Mouse (Mus musculus) lung, postnatal 36 days (tissue): Measurements from ENCODE around the gene Zfp830.

Experiments used
- DNase-seq: peaks from one replicate; pipeline ENCODE4 v3.0.0; 2022; ENCODE audit warnings: mixed read lengths

Zfp830 gene

DNA sequence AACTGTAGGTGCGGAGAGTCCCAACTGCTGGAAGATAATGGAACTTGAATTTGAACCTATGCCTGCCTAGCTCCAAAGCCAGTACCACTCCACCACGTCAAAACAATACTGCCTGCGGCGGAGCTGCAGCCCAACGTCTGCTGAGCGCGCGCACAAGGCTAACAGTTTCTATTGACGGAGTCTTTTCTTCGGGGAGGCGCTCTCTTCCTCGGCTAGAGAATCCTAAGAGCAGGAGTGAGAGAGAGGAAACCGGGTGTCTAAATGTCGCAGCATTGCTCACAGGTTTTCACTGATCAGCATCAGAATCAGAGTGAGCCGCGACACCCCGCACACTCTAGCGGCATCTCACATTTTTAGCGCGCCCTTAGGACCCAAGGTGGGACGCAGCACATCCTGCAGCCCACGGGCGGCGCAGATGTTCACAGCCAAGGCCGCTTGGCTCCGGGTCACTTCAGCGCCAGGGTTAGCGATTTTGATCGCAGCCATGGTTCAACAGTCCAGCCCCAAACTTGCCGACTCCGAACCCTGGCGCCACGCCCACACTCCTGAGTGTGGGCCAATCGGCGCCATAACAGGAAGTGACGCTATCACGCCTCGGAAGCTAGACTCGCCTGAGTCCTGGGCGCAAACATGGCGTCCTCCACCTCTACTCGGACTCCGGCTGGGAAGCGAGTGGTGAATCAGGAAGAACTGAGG is at the start of gene Zfp830, which contains the start of gene Cct6b:
Gene Zfp830 (plus strand): TSS at position 604 of the 696 bp plus-strand sequence.
Gene Cct6b (minus strand): TSS at position 580 of the 696 bp plus-strand sequence.
- peak; percentile 96 for DNase-seq

DNA sequence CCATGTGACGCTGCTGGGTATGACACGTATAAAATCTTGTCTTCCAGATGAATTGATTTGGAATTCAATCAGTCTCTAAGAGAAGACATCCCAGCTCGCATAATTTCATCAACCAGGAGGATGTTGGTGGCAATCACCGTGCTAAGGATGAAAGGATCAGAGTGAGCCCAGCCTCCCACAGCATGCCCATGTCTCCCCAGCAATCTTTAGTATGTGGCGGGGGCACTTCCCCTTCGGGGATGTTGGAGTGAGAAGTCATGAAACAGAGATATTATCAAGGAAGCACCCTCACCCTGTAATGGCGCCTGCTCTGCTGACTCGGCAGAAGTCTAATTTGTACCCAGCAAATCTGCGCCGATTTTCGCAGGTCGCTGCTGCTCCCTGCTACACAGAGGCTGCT is 44.9 kb upstream of the Zfp830 start:
- DNase-seq, result no peak

DNA sequence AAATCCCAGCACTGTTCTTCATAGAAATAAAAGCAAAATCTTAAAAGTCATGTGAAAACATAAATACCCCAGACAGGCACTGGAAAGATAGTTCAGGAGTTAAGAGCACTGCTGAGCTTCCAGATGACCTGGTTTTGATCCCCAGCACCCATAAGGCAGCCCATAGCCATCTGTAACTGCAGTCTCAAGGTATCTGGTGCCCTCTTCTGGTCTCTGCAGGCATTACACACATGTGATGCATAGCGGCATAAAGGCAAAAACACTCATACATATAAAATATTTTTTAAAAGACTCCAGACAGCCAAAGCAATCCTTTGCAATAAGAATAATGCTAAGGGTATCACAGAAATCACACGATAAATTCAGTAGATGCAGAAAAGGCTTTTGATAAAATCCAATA is 37.3 kb upstream of the Zfp830 start:
- no peak for DNase-seq

DNA sequence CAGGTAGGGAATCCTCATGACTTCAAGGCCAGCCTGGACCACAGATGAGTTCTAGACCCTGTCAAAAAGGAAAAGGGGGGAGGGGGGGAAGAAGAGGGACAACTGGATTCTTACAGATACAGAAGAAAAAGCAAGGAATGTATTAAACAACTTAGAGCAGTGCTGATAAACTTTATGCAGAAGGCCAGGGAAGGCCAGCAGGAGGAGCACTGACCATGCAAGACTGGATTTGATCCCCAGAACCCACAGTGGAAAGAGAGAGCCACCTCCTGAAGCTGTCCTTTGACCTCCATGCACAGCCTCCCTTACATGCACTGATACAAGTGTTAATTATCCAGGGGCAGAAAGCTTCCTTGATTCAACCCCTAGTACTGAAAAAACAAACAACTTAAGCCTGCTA is 29.9 kb upstream of the Zfp830 start:
- DNase-seq, result peak; percentile 1

DNA sequence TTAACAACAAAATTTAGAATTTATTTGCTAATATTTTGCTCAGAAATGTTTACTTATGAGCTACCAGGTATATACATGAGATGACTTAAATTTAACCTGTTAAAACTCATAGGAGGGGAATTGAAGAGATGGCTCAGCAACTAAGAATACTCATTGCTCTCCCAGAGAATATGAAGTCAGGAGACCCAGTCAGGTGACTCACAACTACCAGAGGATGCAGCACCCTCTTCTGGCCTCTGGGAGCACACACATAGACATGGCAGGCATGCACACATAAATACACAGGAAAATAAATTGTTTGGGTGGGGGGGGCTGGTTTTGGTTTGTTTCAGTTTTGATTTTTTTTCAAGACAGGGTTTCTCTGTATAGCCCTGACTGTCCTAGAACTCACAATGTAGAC is 25.1 kb upstream of the Zfp830 start:
- DNase-seq, result no peak

DNA sequence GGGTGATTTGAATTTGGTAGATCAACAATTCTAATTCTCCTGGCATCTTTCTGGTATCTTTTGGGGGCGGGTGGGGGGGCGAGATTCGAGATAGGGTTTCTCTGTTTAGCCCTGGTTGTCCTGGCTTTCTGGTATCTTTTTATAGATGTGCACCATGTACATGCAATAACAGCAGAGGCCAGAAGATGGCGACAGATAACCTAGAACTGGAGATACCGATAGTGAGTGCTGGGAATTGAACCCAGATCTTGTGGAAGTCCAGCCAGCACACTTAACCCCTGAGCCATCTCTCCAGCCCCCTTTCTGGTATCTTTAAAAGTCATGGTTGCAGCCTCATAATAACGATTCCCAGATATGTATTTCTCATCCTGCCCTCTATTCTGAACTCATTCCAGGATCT is 18.0 kb upstream of the Zfp830 start:
- DNase-seq, result peak; percentile 83

DNA sequence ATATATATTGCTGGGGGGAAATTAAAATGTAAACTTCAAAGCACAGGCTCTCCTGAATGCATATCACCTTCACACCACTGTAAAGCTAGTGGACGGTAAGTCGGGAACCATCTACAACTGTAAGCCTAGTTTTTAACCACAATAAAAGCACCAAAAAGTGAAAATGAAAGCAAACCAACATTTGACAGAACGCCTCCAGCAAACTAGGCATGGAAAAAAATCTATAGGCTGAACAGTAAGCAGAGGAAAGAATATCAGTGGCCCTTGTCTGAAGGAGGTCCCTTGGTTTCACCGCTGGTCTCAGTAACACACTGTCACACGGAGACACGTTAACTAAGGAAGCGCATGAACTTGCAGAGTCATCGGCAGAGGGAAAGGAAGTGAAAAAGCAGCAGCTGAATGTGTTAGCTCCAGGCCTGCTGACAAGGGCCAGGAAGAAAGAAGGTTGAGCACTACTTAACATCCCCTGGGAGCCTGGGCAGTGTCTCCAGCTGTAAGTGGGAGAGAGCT is 17.2 kb upstream of the Zfp830 start:
- DNase-seq, result peak; percentile 22

DNA sequence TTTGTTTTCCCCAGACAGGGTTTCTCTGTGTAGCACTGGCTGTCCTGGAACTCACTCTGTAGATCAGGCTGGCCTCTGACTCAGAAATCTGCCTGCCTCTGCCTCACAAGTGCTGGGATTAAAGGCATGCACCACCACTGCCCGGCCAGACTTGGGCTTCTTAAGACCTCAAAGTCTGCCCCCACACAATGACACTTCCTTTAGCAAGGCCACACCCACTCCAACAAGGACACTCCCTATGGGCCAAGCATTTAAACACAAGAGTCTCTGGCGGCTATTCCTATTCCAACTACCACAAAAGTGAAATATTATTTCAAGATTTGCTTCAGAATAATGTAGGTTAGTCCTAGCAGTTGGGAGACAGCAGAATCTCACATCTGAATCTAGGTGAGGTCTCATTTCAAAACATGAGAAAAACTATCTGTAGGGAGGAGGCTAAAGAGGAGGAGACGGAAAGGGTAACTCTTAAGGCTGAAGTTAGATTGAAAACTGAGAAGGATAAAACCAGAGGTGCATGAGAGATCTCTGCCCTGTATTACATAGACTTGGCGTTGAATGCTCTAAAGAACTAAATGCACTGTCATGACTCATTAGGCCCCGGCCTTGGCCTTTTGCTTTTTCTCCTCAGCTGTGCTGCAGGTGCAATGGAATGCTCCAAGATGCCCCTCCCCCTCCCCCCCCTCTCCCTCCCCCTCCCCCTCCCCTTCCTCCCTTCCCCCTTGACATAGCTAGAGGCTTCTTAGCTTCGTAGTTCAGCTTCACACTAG is 11.6 kb upstream of the Zfp830 start:
- DNase-seq, result no peak

DNA sequence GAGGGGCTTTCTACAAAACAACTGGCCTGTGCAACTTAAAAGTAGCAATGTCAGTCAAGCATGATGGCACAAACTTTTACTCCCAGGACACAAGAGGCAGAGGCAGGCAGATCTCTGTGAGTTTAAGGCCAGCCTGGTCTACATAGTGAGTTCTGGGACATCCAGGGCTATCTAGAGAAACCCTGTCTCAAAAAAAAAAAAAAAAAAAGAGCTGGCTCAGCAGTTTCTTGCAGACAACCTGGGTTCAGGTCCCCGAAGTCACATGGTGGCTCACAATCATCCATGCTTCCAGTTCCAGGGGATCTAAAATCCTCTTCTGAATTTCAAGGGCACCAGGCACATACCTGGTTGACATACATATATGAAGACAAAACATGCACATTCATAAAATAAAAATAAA is 8.2 kb upstream of the Zfp830 start:
- DNase-seq, result no peak

DNA sequence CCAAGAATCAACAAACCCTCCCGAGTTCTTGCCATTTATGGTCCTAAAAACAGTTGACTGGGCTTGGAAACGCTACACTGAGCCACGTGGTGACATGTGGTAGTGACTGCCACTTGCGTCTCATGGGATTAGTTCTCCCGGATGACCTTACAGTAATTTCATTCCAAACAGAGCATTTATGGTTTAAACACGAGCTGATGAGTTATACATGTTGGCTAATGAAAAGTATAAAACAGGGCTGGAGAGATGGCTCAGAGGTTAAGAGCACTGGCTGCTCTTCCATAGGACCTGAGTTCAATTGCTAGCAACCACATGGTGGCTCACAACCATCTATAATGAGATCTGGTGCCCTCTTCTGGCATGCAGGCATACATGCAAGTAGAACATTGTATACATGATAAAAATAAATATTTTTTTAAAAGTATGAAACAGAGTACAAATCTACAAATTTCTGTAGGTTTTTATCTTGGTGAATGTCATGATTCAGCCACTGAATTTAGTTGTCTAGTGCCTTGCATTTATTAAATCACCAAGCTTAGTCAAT is 1.8 kb upstream of the Zfp830 start:
- DNase-seq, result no peak

DNA sequence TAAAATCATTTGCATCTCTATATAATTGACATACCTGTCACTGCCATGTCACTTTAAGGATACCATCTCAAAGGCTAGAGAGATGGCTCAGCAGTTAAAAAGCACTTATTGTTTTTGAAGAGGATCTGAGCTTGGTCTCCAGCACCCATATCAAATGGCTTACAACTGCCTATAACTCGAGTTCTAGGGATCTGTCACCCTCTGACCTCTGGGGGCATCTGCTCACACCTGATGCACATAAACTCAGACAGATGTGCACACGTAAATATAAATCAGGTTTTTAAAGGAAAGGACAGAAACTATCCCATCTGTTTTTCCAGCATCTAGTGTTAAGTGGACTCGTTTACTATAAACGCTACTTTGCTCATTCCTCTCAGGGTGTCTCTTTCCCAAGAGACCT is 884 bp upstream of the Zfp830 start:
- DNase-seq, result no peak

DNA sequence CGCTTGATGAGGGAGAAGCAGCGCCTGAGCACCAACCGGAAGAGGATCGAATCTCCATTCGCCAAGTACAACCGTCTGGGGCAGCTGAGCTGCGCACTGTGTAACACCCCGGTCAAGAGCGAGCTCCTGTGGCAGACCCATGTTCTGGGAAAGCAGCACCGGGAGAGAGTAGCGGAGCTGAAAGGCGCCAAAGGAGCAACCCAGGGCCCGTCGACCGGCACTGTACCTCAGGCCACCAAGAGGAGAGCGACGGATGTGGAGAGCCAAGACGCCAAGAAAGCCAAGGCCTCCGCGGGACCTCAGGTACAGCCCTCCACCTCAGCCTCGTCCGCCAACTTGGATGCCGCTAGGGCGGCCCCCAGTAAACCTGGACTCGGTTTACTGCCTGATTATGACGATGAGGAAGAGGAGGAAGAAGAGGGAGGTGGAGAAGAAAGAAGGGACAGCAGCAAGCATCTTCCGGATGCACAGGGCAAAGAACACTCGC is 336 bp downstream of the Zfp830 start:
- DNase-seq, result no peak

DNA sequence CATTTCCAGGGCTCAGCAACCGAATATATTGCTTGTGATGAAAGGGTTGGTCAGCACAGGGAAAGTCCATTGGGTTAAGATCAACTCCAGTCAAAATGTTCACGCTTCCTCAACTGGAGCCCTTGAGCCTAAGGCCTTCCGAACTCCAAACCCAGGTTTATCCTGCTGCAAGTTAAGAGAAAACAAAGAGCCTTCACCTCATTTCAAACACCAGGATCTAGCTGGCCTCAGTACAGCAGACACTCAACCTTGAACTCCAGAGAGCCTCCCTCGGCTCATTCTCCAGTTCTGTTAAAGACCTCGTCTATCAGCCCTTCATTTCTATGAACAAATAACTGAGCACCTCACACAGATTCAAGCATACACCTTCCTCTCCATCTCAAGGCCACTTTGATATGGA is 16.0 kb downstream of the Zfp830 start:
- no peak for DNase-seq

DNA sequence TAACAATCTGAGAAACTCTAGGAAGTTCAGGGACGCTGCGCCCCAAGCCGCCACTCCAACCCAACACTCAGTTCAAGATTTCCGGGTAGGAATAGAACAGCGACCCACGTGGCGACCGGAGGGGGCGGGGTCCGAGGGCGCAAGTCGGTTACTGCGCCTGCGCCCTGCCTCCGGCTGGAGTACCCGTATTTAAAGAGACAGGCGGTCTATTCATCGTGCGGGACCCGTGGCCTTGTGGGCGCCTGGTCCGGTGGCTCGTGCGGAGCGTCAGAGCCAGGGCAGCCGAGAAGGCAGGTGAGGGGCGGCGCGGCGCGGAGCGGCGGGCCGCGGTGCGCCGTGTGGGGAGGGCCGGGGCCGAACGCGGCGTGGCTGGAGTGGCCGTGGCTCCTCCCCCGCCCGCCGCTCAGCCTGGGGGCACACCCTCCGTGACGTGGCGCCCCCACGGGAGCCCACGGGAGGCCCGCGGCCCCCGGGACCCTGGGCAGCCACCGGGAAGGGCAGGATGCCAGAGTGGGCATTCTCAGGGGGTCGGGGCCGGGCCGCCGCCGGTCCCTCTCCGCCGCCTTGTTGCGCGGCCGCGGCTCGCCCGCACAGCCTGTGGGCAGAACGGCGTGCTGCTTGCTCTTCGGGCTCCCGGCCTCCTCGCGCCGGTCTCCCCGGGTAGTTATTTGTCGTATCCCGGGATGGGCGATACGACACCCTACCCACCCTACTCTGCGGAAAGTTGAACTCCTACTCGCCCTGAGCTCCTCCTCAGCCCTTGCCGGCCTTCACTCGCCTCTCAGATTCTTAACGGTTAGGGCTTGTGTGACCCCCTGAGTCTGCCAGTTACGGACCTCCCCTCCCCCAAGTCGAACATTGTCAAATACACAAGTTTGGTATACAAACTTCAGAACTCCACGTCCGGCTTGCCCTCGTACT is 17.1 kb downstream of the Zfp830 start, which contains the start of gene Lig3:
Gene Lig3 (plus strand): TSS at position 126 of the 921 bp plus-strand sequence.
- peak; percentile 98 for DNase-seq

DNA sequence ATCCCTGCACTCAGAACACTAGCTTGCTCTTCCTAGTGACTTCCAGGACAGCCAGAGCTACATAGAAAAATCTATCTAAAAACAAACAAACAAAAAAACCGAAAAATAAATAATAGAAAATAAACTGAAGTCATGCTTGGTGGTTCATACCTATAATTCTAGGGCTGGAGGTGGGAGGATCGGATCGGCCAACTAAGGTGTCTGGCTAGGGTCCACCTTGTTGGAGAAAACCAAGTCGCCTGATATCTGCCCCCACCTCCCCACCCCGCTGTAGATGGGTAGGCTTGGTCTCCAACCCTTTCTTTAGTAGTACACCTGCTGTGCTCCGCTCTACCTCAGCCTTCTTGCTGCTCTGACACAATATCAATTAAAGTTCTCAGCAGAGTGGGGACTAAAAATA is 18.1 kb downstream of the Zfp830 start:
- DNase-seq, result no peak

DNA sequence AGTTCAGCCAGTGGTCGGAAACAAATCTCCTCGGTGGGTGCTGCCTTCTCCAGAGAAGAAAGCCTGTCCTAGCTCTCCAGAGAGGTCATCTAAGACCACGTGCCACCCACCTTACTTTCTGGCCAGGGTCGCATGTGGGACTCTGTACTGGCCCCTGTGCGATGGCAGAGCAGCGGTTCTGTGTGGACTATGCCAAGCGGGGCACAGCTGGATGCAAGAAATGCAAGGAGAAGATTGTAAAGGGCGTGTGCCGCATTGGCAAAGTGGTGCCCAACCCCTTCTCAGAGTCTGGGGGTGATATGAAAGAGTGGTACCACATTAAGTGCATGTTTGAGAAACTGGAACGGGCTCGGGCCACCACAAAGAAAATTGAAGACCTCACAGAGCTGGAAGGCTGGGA is 19.3 kb downstream of the Zfp830 start:
- DNase-seq, result no peak

DNA sequence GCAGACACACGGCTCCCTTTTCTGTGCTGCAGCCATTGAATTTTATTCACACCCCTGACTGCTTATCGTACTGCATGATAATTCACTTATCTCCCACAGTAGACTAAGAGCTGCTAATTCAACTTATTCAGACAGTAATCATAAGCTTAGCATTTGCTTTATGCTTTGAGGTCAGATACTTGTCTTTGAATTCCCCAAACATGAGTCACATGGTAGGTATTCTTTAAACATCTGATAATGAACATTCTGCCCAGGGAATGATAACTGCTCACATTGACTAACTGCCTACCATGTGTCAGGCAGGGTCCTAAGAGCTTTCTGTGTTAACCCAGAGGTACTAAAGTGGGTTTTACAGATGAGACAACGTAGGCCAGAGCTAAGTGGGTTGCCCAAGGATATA is 42.5 kb downstream of the Zfp830 start:
- no peak for DNase-seq

DNA sequence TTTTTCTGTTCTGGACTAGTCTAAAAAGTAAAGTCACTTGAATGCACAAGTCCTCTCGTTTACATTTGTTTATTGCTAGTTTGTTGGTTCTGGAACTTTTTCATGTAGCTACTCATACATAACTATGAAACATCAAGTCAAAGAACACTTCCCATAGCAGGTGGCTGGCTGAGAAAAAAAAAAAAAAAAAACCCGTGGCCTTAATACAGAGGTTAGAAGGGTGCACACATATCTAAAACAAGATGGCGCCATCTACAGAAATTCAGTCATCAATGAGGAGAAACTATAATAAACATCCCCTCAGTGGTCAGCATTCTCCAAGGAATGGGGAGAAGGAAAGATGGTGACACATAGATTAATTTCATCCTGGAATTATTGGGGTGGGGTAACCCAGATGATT is 43.2 kb downstream of the Zfp830 start:
- DNase-seq, result no peak

DNA sequence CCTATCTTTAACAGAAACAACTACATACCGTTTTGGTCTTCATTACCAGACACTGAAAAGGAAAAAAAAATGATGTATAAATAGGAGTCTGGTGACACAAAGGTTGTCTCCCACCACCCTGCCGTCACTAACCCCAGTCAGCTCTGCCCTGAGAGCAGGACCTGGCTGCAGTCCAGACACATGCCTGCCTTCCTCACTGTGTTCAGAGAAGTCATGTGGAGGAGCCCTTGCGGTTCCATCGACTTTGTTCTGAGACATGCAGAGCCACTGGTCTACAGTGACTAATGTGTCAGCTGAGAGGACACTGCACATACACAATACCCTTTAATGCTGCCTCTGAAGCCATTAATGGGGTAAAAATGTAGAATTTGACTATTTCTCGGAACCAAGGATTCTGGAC is 44.3 kb downstream of the Zfp830 start:
- no peak for DNase-seq
